Mouse (Mus musculus) stomach, embryonic 15.5 days (tissue): ENCODE measurements around the gene Tm9sf2. TPM values are rescaled to one million over a fixed set of nuclear protein-coding genes. Genes with fewer than 3 reads are reported as not detected.

ENCODE experiments used
- polyA plus RNA-seq: library from polyadenylated mRNA; unstranded; fragments of >200 nt; fragmentation: Nextera tagmentation; extraction: Ambion mirVana; gene quantifications from 2 replicates; pipeline ENCODE4 v1.2.1, GENCODE M21; 2015

Gene Tm9sf2
- polyA plus RNA-seq, 1 experiment from 2014 or later: 186 TPM

Other genes starting within 250 kb of the Tm9sf2 start
- 61.6 and 63.0 TPM in 2 replicates for gene Ubac2, start 228.4 kb upstream of the Tm9sf2 start, polyA plus RNA-seq
- 0.28 and 0.42 TPM in 2 replicates for gene Gpr18, start 191.3 kb upstream of the Tm9sf2 start, polyA plus RNA-seq
- gene Gpr183, start 141.8 kb upstream of the Tm9sf2 start, polyA plus RNA-seq: 4.1 and 4.3 TPM in 2 replicates
- gene Timm8a2, start 72.4 kb upstream of the Tm9sf2 start, polyA plus RNA-seq: not detected in 2 replicates
- gene Clybl, start 74.7 kb downstream of the Tm9sf2 start, polyA plus RNA-seq: 25.1 and 25.4 TPM in 2 replicates